Mouse (Mus musculus) bone marrow macrophage, adult 2 months (primary cell): ENCODE data around the gene Olfr551.

Experiments used
- CTCF ChIP-seq: IDR thresholded peaks from 2 replicates; pipeline ENCODE4 v1.5.1; 2012; ENCODE audit warnings: low read depth, mild to moderate bottlenecking, low read length, moderate library complexity
- POLR2A ChIP-seq: IDR thresholded peaks from 2 replicates; pipeline ENCODE4 v1.6.1; 2012; ENCODE audit warnings: mild to moderate bottlenecking, low read depth, low read length, borderline replicate concordance

DNA sequence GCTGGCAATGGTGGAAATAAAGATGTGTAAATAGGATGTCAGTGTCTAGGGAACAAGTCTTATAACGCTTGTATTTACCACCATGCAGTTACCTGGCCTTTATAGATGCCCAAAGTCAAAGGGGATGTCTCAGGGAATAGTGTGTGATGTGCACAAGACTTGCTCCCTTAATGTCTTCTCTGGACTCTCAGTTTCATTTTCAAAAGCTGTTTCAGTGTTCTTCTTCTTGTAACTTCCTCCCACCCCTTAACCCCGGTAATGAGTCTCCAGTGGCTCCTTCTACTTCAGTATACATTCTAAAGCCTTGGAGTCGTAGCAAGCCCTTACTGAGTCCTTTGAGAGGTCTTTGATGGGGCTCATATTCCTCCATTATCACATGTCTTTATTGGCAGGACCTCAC lies 38.4 kb downstream of the Olfr551 start:
- TF ChIP-seq CTCF (no peak), POLR2A (no peak)
